Mouse (Mus musculus): ENCODE measurements around the gene Nop53. TPM values are rescaled to one million over a fixed set of nuclear protein-coding genes. Genes with fewer than 3 reads are reported as not detected.

Nop53 gene
- polyA plus RNA-seq, 1 experiment from 2014 or later, result 107 TPM

DNA sequence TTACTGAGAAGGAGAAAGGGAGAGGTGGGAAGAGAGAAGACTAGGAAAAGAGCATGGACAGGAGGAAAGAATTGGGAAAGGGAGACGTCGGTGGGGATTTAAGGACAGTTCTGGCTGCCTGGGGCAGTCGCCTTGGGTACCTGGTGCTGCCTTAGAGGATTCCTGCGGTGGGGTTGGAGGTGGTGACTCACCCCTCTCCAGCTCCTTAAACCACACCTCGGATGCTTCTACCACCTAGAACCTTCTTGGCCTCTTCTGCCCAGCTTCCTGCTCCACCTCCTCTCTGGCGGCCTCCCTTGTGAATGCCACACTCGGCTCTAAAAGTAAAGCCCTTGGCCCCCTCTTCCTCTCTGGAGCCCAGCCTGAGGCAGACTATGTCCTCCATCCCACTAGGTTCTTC lies 9.6 kb upstream of the Nop53 start:
- 17% methylated on average over 7 of the region's 7 CpGs for WGBS
- Histone ChIP-seq H3K9me3 (no peaks in the 10 kb centered on the region), H3K27me3 (replicated peaks) (peaks cover 5% of the 10 kb centered on the region), H3K4me1 (peaks cover 33% of the 10 kb centered on the region), H3K9ac (peak overlapping the region; percentile 58), H3K4me3 (peak overlapping the region; percentile 34), H3K36me3 (peaks cover 90% of the 10 kb centered on the region), H3K4me2 (peak overlapping the region; percentile 63), H3K27ac (replicated peaks) (peak overlapping the region; percentile 68)
- no peak for ATAC-seq (ENCODE audit: extremely low read depth, insufficient number of reproducible peaks, low FRiP score, low TSS enrichment)

DNA sequence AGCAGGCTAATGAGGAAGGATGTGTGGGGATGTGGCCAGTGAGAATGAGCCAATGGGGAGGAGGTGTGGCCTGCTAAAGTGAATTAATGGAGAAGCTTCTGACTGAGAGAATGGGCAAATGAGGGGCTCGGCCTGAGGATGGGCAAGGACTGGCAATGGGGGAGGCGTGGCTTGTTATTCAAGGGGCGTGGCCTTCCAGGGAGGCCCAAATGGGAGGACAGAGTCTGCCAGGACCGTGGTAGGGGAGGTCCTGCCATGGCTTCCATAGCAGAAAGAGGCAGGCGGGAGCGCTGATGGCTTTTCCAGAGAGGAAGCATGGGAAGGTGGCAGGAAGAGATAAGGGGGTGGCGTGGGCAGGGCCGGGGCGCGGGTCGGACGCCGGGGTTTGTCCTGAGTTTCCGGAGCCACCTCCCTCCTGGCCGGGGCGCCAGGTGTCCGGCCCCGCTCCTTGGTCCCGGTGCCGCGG lies 9.1 kb upstream of the Nop53 start:
- Histone ChIP-seq H3K27ac (replicated peaks) (peak overlapping the region; percentile 68), H3K9ac (peak overlapping the region; percentile 58), H3K4me2 (peak overlapping the region; percentile 63), H3K9me3 (no peaks in the 10 kb centered on the region), H3K27me3 (replicated peaks) (peaks cover 5% of the 10 kb centered on the region), H3K4me3 (peak overlapping the region; percentile 34), H3K36me3 (peaks cover 90% of the 10 kb centered on the region), H3K4me1 (peaks cover 33% of the 10 kb centered on the region)
- ATAC-seq (ENCODE audit: extremely low read depth, insufficient number of reproducible peaks, low FRiP score, low TSS enrichment), result peak; percentile 72
- WGBS, result 3% methylated on average over 13 of the region's 21 CpGs

GRCm38 (mm10) chr7:15954436-15954835 lies 8.6 kb upstream of the Nop53 start:
- Histone ChIP-seq H3K9ac (0 out of 2 replicates have a peak overlapping the region, but pooled peaks have one; percentile 58), H3K9me3 (no peaks in the 10 kb centered on the region), H3K4me3 (no peak overlapping the region), H3K4me1 (peaks cover 35% of the 10 kb centered on the region), H3K4me2 (peak overlapping the region; percentile 63; the same call in 1 of the 2 replicates), H3K27ac (replicated peaks) (peak overlapping the region; percentile 68), H3K36me3 (peaks cover 90% of the 10 kb centered on the region), H3K27me3 (replicated peaks) (peaks cover 5% of the 10 kb centered on the region)
- WGBS, result 75% methylated on average over 7 of the region's 7 CpGs
- no peak for ATAC-seq (ENCODE audit: extremely low read depth, insufficient number of reproducible peaks, low FRiP score, low TSS enrichment)

- Histone ChIP-seq H3K36me3 (peaks cover 86% of the 10 kb centered on the region), H3K4me2 (no peak overlapping the region), H3K27me3 (replicated peaks) (peaks cover 5% of the 10 kb centered on the region), H3K4me1 (peaks cover 44% of the 10 kb centered on the region), H3K4me3 (no peak overlapping the region), H3K9me3 (no peaks in the 10 kb centered on the region), H3K9ac (no peak overlapping the region), H3K27ac (replicated peaks) (peak overlapping the region; percentile 28; the same call in 1 of the 2 replicates)
- whole genome bisulfite sequencing, result 76% methylated on average over 13 of the region's 13 CpGs
- ATAC-seq (ENCODE audit: extremely low read depth, insufficient number of reproducible peaks, low FRiP score, low TSS enrichment), result no peak
Observed at GRCm38 (mm10) chr7:15953307-15954074, 7.6 kb upstream of the Nop53 start.

GRCm38 (mm10) chr7:15952416-15952815 lies 6.5 kb upstream of the Nop53 start:
- Histone ChIP-seq H3K9me3 (no peaks in the 10 kb centered on the region), H3K27ac (replicated peaks) (no peak overlapping the region), H3K9ac (no peak overlapping the region), H3K4me1 (peaks cover 52% of the 10 kb centered on the region), H3K36me3 (peaks cover 75% of the 10 kb centered on the region), H3K27me3 (replicated peaks) (peaks cover 2% of the 10 kb centered on the region), H3K4me3 (no peak overlapping the region), H3K4me2 (no peak overlapping the region)
- ATAC-seq (ENCODE audit: extremely low read depth, insufficient number of reproducible peaks, low FRiP score, low TSS enrichment), result no peak
- 43% methylated on average over 3 of the region's 3 CpGs for WGBS

DNA sequence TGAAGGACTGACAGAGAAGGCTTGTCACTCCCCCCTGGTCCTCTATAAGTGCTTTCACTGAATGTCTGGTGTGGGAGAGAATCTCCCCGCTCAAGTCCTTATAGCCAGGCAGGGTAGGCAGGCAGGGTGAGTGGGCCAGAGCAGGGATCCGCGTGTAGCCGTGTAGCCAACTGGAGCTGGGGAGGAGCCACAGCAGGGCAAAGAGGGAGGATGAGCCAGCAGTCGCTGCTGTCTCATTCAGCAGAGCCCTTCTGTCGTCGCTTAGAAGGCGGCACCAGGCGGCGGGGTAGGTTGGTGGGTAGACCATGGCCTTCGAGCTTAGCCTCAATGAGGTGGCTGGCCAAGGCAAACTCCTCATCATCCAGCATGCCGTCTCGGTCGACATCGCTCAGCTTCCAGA lies 4.1 kb upstream of the Nop53 start:
- no peak overlapping the region for H3K4me2 ChIP-seq
- H3K4me1 ChIP-seq, result peaks cover 44% of the 10 kb centered on the region
- H3K27ac ChIP-seq (replicated peaks), result no peak overlapping the region
- no peak overlapping the region for H3K9ac ChIP-seq
- no peaks in the 10 kb centered on the region for H3K27me3 ChIP-seq (replicated peaks)
- peaks cover 56% of the 10 kb centered on the region for H3K36me3 ChIP-seq
- no peak overlapping the region for H3K4me3 ChIP-seq
- no peaks in the 10 kb centered on the region for H3K9me3 ChIP-seq
- no peak for ATAC-seq (ENCODE audit: extremely low read depth, insufficient number of reproducible peaks, low FRiP score, low TSS enrichment)
- 78% methylated on average over 15 of the region's 15 CpGs for WGBS

GRCm38 (mm10) chr7:15949216-15949790 lies 3.4 kb upstream of the Nop53 start:
- no peaks in the 10 kb centered on the region for H3K27me3 ChIP-seq (replicated peaks)
- 77% methylated on average over 7 of the region's 7 CpGs for WGBS
- H3K9ac ChIP-seq, result peak overlapping the region; percentile 79
- no peaks in the 10 kb centered on the region for H3K9me3 ChIP-seq
- peaks cover 53% of the 10 kb centered on the region for H3K36me3 ChIP-seq
- H3K27ac ChIP-seq (replicated peaks), result peak overlapping the region; percentile 77
- H3K4me2 ChIP-seq, result peak overlapping the region; percentile 73
- ATAC-seq (ENCODE audit: extremely low read depth, insufficient number of reproducible peaks, low FRiP score, low TSS enrichment), result no peak
- peaks cover 44% of the 10 kb centered on the region for H3K4me1 ChIP-seq
- H3K4me3 ChIP-seq, result no peak overlapping the region

DNA sequence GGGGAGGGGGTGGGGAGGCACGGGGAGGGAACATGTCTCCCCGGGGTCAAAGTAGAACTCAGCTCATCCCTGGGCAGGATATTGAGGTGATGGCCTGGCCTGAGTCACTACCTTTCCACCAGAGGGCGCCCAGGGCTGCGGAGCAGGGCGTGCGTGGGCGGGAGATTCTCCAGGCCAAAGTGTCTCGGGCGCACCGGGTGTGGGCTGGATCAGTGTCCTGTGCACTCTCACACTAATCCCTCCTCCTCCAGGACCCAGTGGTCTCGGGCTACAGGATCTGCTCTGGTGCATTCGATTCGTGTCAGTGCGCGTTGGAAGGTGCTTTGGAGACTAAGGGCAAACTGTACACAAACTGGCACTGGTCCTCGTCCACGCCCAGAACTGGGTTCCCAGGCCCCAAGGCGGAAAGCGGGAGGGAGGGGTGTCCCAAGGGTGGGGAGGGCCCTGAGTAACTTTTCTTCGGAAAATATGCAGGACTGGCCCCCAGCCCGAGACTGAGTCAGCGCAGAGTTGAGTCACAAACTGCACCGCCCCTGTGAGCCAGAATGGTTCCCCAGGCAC lies 2.6 kb upstream of the Nop53 start:
- Histone ChIP-seq H3K9me3 (no peaks in the 10 kb centered on the region), H3K36me3 (peaks cover 53% of the 10 kb centered on the region), H3K27ac (replicated peaks) (peak overlapping the region; percentile 77), H3K4me2 (peak overlapping the region; percentile 73), H3K4me1 (peaks cover 47% of the 10 kb centered on the region), H3K9ac (peak overlapping the region; percentile 79), H3K27me3 (replicated peaks) (no peaks in the 10 kb centered on the region), H3K4me3 (peak overlapping the region; percentile 43)
- peak; percentile 64 for ATAC-seq (ENCODE audit: extremely low read depth, insufficient number of reproducible peaks, low FRiP score, low TSS enrichment)
- WGBS, result 3% methylated on average over 23 of the region's 23 CpGs

DNA sequence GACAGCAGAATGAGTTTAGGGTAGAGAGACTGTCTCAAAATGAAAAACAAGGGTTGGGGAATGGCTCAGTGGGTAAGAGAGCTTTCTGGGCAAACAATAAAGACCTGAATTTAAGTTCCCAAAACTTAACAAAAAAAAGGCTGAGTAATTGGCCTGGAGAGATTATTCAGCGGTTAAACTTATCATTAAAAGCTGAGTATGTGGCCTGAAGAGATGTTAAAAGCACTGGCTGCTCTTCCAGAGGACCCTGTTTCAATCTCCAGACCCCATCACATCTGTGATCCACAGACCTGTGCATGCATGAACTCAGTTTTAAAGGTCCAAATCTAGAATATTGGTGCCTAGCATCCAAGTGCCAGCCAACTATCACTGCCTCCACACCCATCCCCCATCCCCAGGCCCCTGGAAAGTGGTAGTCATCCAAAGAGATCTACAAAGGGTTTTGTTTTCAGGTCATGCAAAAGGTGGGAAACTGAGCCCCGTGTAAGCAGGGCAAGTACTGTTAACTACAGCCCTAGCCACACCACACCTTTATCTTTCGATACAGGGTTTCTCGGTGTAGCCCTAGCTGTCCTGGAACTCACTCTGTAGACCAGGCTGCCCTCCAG lies 1.9 kb upstream of the Nop53 start:
- Histone ChIP-seq H3K4me2 (peak overlapping the region; percentile 73), H3K4me3 (no peak overlapping the region), H3K27me3 (replicated peaks) (no peaks in the 10 kb centered on the region), H3K27ac (replicated peaks) (peak overlapping the region; percentile 77), H3K9me3 (no peaks in the 10 kb centered on the region), H3K4me1 (peaks cover 43% of the 10 kb centered on the region), H3K36me3 (peaks cover 53% of the 10 kb centered on the region), H3K9ac (peak overlapping the region; percentile 79)
- 48% methylated on average over 4 of the region's 4 CpGs for WGBS
- no peak for ATAC-seq (ENCODE audit: extremely low read depth, insufficient number of reproducible peaks, low FRiP score, low TSS enrichment)

DNA sequence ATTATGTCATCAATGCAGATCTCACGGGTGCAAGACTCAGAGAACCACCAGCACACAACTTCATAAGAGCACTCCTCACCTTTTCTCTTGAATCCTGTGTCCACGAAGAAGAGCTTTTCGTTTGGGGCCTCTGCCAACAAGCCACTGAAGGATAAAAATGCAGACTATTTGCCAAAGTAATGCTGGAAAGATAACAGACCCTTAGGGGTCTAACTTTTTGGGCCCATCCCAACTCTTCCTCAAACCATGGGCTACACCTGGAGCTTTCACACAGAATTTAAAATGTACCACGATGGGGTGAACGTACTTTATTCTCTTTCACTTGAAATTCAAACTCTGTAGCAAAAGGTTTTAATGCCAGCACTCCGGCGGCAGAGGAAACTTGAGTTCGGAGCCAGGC lies 663 bp downstream of the Nop53 start:
- Histone ChIP-seq H3K4me3 (peak overlapping the region; percentile 82), H3K9me3 (no peaks in the 10 kb centered on the region), H3K4me2 (peak overlapping the region; percentile 96), H3K9ac (peak overlapping the region; percentile 91), H3K36me3 (peaks cover 54% of the 10 kb centered on the region), H3K27me3 (replicated peaks) (no peaks in the 10 kb centered on the region), H3K4me1 (peaks cover 37% of the 10 kb centered on the region), H3K27ac (replicated peaks) (peak overlapping the region; percentile 95; the same call in 1 of the 2 replicates)
- no peak for ATAC-seq (ENCODE audit: extremely low read depth, insufficient number of reproducible peaks, low FRiP score, low TSS enrichment)
- WGBS, result 5% methylated on average over 8 of the region's 8 CpGs

DNA sequence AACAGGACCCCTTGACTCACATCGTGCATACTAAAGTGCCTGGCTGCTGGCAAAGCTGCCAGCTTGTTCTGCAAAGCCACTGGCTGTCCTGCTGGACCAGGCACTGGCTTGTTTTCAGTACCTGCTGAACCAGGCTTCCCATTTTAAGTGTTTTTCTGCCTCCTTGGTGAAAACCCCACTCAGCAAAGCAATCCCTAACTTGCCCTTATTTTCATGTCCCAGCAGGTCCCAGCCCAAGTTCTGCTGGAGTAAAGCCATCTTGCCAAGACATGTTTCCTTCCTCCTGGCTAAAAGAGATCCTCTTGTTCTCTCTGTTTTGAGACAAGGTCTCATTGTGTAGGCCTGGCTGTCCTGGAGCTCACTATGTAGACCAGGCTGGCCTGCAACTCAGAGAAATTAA lies 1.6 kb downstream of the Nop53 start:
- Histone ChIP-seq H3K9ac (no peak overlapping the region), H3K4me2 (peak overlapping the region; percentile 96), H3K4me1 (peaks cover 34% of the 10 kb centered on the region), H3K36me3 (peaks cover 54% of the 10 kb centered on the region), H3K9me3 (no peaks in the 10 kb centered on the region), H3K27ac (replicated peaks) (no peak overlapping the region), H3K27me3 (replicated peaks) (no peaks in the 10 kb centered on the region), H3K4me3 (peak overlapping the region; percentile 82; the same call in 1 of the 2 replicates)
- WGBS, result 84% methylated on average over 1 of the region's 1 CpGs
- ATAC-seq (ENCODE audit: extremely low read depth, insufficient number of reproducible peaks, low FRiP score, low TSS enrichment), result no peak

Measured in heart, embryonic 13.5 days (tissue).